Mouse (Mus musculus) heart, embryonic 14.5 days (tissue): ENCODE data around the gene 2310009B15Rik. TPM values are rescaled to one million over a fixed set of nuclear protein-coding genes. Genes with fewer than 3 reads are reported as not detected.

Experiments used
- ATAC-seq: fragments of 200-750 bp; cut with Nextera tagmentation; 2 replicates; pipeline ENCODE4 v1.8.0; 2017; ENCODE audit warnings: low read depth, moderate TSS enrichment; ENCODE audit not compliant: insufficient number of reproducible peaks, insufficient read depth, low FRiP score
- H3K27ac ChIP-seq, 2 experiments: fragments of 200-500 bp in 1 of 2; fragments of 300-500 bp in 1 of 2; sonication (generic) in 1 of 2; replicated peaks in 1 of 2; 2 replicates each; pipeline ENCODE4 v1.5.1; 2012 to 2014; ENCODE audit warnings: low read depth in 2 of 2, low read length in 2 of 2, control low read depth in 1 of 2, mild to moderate bottlenecking in 1 of 2, mixed read lengths in 1 of 2; ENCODE audit not compliant: control insufficient read depth in 1 of 2, insufficient read depth in 1 of 2
- H3K27me3 ChIP-seq: fragments of 300-500 bp; sonication (generic); 2 replicates; pipeline ENCODE4 v1.6.1; 2014; ENCODE audit warnings: mild to moderate bottlenecking, low read length, control low read depth; ENCODE audit not compliant: control insufficient read depth, insufficient read depth
- H3K36me3 ChIP-seq: fragments of 300-500 bp; sonication (generic); 2 replicates; pipeline ENCODE4 v1.6.1; 2014; ENCODE audit warnings: mild to moderate bottlenecking, control low read depth, low read length, mixed read lengths; ENCODE audit not compliant: control insufficient read depth, insufficient read depth
- H3K4me1 ChIP-seq, 2 experiments: fragments of 200-500 bp in 1 of 2; fragments of 300-500 bp in 1 of 2; sonication (generic) in 1 of 2; 2 replicates each; pipeline ENCODE4 v1.6.1; 2012 to 2014; ENCODE audit warnings: low read length in 2 of 2, control low read depth in 1 of 2, mixed read lengths in 1 of 2; ENCODE audit not compliant: control insufficient read depth in 2 of 2, insufficient read depth in 2 of 2
- H3K4me2 ChIP-seq: fragments of 300-500 bp; sonication (generic); 2 replicates; pipeline ENCODE4 v1.6.1; 2014; ENCODE audit warnings: mild to moderate bottlenecking, low read length
- H3K4me3 ChIP-seq, 2 experiments: fragments of 200-500 bp in 1 of 2; fragments of 300-500 bp in 1 of 2; sonication (generic) in 1 of 2; 2 replicates each; pipeline ENCODE4 v1.5.1; 2012 to 2014; ENCODE audit warnings: low read length in 2 of 2, mild to moderate bottlenecking in 2 of 2, control low read depth in 1 of 2, low read depth in 1 of 2, moderate library complexity in 1 of 2; ENCODE audit not compliant: control insufficient read depth in 1 of 2, insufficient read depth in 1 of 2
- H3K9ac ChIP-seq: fragments of 300-500 bp; sonication (generic); 2 replicates; pipeline ENCODE4 v1.6.1; 2014; ENCODE audit warnings: mild to moderate bottlenecking, low read length
- H3K9me3 ChIP-seq: fragments of 300-500 bp; sonication (generic); 2 replicates; pipeline ENCODE4 v1.6.1; 2016; ENCODE audit warnings: low read length, control low read depth; ENCODE audit not compliant: control insufficient read depth
- WGBS: fragments of 180-500 bp; shearing (Covaris S2); extraction: QIAGEN DNeasy Blood & Tissue Kit; methylation state at CpG from one replicate; pipeline ENCODE4 v1.1.7; 2014; 5-methylcytosine and 5-hydroxymethylcytosine counted together
- polyA plus RNA-seq: library from polyadenylated mRNA; unstranded; fragments of >200 nt; fragmentation: Nextera tagmentation; extraction: Ambion mirVana; gene quantifications from 2 replicates; pipeline ENCODE4 v1.2.1, GENCODE M21; 2014

Gene 2310009B15Rik
- polyA plus RNA-seq, 1 experiment from 2014 or later, result 40.3 TPM

DNA sequence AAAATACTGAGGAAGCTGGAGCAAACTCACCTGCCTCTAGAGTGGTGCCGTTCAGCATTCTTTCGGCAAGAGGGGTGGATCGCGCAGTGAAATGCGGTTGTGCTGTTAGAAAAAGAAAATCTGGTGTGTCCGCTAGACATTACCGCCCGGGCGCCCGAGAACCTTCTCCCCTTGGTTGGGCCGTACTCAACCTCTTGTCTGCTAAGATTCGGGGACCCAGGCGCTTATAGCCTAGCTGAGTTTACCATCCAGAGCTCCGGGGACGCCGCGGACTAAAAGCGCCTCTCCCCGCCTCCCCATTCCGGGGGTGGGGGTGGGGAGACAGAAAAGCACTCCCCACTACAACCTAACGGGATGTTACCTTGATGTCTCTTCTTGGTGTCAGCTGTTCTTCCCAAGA is 9.5 kb downstream of the 2310009B15Rik start:
- peak overlapping the region; percentile 53 for H3K4me2 ChIP-seq
- ATAC-seq, result no peak
- WGBS, result under 1% methylated on average over 21 of the region's 21 CpGs
- no peak overlapping the region for H3K9ac ChIP-seq
- peaks cover 70% of the 10 kb centered on the region for H3K27me3 ChIP-seq
- H3K4me1 ChIP-seq, result peaks cover 13 to 25% of the 10 kb centered on the region in 2 experiments
- peaks cover 15% of the 10 kb centered on the region for H3K36me3 ChIP-seq
- H3K27ac ChIP-seq, result no peak overlapping the region
- H3K9me3 ChIP-seq, result no peaks in the 10 kb centered on the region
- H3K4me3 ChIP-seq, result peak overlapping the region; percentile 24 to 25

DNA sequence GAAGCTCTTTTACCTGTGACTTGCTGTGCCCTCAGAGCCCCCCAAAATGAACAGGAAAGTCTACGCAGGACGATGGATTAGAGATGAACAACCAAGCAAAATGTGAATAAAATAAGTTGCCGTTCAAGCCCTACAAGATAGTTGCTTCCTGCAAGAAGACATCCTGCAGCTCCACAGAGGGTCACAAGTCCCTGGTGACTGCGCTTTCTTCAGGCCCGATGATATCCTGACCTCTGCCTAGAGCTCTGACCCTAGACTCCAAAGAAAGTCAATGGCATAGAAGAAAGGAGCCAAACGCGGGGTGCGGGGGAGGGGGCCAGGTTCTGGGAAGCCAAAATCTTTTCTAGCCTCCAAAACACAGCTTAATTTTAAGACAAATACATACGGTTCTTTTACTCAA is 10.1 kb downstream of the 2310009B15Rik start:
- peaks cover 15 to 25% of the 10 kb centered on the region in 2 experiments for H3K4me1 ChIP-seq
- no peaks in the 10 kb centered on the region for H3K9me3 ChIP-seq
- no peak overlapping the region for H3K9ac ChIP-seq
- no peak for ATAC-seq
- H3K36me3 ChIP-seq, result peaks cover 11% of the 10 kb centered on the region
- no peak overlapping the region for H3K4me2 ChIP-seq
- WGBS, result 11% methylated on average over 9 of the region's 9 CpGs
- H3K4me3 ChIP-seq, result no peak overlapping the region
- H3K27me3 ChIP-seq, result peaks cover 70% of the 10 kb centered on the region
- no peak overlapping the region for H3K27ac ChIP-seq

DNA sequence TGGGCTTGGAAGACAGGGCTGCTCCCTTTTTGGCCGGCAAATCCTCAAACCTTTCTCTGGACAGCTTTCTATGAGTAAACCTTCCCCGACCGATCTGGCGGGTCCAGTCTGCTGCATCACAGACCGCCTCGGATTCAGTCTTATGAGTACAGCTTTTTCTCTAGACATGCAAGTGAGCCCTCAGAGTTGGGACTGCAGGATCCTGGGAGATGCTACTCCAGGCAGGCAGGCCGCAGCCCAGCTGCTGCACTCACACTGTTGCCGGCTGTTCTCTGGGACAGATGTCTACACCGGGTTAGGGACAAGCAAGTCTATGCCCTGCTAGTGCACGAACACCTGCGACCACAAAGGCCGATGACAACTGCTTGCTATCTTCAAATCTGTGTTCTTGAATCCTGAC is 10.5 kb downstream of the 2310009B15Rik start:
- Histone ChIP-seq H3K4me3 (no peak overlapping the region), H3K4me2 (no peak overlapping the region)

DNA sequence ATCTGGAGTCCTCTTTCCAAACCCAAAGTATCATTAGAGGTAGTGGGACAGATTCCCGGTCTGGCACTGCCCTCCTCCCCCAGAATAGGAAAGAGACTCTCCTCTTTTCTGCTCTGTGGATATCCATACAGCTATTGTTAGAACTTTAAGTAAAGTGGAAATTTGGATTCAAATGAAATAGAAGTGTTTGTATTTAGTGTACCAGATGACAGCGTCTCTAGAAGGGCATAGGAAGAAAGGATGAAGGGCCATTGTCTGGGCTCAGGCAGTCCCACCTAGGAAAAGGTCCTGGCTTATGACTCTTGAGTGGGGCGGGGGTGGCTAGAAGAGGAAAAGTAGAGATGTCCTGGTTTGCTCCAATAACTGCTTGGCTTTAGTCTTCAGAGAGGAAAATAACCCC is 11.2 kb downstream of the 2310009B15Rik start:
- Histone ChIP-seq H3K4me1 (peaks cover 16 to 30% of the 10 kb centered on the region in 2 experiments), H3K9me3 (no peaks in the 10 kb centered on the region), H3K36me3 (0 out of 2 replicates have a peak, but pooled peaks cover under 1% of the 10 kb centered on the region), H3K27me3 (peaks cover 63% of the 10 kb centered on the region), H3K4me3 (no peak overlapping the region), H3K27ac (no peak overlapping the region), H3K9ac (no peak overlapping the region), H3K4me2 (no peak overlapping the region)
- WGBS, result 19% methylated on average over 3 of the region's 3 CpGs
- ATAC-seq, result no peak

More for the DNA sequence above, 10.5 kb downstream of the 2310009B15Rik start:
- no peak overlapping the region for H3K9ac ChIP-seq
- peaks cover 7% of the 10 kb centered on the region for H3K36me3 ChIP-seq
- H3K9me3 ChIP-seq, result no peaks in the 10 kb centered on the region
- ATAC-seq, result no peak
- WGBS, result 12% methylated on average over 12 of the region's 12 CpGs
- no peak overlapping the region for H3K27ac ChIP-seq
- peaks cover 16 to 29% of the 10 kb centered on the region in 2 experiments for H3K4me1 ChIP-seq
- H3K27me3 ChIP-seq, result peaks cover 70% of the 10 kb centered on the region

DNA sequence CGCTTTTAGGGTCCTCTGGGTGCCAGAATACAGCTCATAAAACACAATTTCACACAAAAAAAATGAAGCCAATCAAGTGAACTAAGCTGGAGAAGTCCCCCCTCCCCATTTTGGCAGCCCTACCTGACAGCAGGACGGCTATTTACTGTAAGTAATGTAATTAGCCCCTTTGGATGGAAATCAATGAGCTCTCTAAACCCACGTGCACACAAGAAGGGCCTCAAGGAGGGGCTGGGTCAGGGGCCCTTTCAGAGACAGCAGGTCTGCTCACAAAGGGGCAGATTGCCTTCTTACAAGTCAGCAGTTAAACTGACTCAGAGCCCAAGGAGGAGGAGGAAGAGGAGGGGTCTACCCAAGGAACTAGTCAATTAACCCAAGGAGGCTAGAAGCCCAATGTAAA is 12.5 kb downstream of the 2310009B15Rik start:
- Histone ChIP-seq H3K9ac (no peak overlapping the region), H3K4me3 (peak overlapping the region in 1 of 2 experiments; percentile 38; a peak in 2 of 4 replicates), H3K27ac (no peak overlapping the region), H3K4me1 (peaks cover 16 to 30% of the 10 kb centered on the region in 2 experiments), H3K9me3 (no peaks in the 10 kb centered on the region), H3K27me3 (peaks cover 63% of the 10 kb centered on the region), H3K4me2 (peak overlapping the region; percentile 66), H3K36me3 (no peaks in the 10 kb centered on the region)
- ATAC-seq, result no peak
- WGBS, result 9% methylated on average over 3 of the region's 3 CpGs

DNA sequence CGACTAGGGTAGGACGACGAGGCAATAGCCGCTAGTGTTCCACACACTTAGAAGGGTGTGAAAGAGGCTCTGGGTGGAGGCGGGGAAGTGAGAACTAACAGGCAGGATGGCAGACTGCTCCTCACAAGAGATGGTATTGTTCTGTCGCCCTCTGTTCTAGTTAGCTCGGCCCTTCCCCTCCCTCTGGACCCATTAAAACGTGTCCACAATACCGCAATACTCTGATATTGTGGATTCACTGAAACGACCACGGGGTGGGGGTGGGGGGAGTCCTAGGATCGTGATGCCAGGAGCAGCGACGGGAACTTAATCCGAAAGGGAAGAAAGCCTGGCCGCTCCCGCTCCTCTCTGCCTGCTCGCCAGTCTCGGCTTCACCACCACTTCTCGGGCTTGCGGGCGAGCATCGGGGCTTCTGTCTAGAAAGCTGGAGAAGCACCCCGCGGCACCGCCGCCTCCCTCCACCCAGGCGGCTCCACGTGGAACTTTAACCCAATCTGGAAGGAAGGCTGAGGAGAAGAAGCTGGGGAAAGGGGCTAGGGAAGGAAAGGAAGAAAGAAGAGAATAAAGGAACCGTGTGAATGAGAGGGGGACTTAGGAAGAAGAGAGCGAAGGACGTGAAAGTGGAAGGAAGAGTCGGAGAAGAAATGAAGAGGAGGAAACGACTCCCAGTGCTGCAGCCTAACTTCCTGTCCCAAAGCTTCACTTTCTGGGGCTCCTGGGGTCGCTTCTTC is 13.1 kb downstream of the 2310009B15Rik start:
- ATAC-seq, result no peak
- H3K27me3 ChIP-seq, result peaks cover 58% of the 10 kb centered on the region
- H3K9ac ChIP-seq, result peak overlapping the region; percentile 14
- peaks cover 12 to 24% of the 10 kb centered on the region in 2 experiments for H3K4me1 ChIP-seq
- H3K9me3 ChIP-seq, result no peaks in the 10 kb centered on the region
- no peaks in the 10 kb centered on the region for H3K36me3 ChIP-seq
- peak overlapping the region; percentile 66 for H3K4me2 ChIP-seq
- H3K4me3 ChIP-seq, result peak overlapping the region; percentile 38 to 39
- WGBS, result 1% methylated on average over 35 of the region's 35 CpGs
- H3K27ac ChIP-seq, result no peak overlapping the region

DNA sequence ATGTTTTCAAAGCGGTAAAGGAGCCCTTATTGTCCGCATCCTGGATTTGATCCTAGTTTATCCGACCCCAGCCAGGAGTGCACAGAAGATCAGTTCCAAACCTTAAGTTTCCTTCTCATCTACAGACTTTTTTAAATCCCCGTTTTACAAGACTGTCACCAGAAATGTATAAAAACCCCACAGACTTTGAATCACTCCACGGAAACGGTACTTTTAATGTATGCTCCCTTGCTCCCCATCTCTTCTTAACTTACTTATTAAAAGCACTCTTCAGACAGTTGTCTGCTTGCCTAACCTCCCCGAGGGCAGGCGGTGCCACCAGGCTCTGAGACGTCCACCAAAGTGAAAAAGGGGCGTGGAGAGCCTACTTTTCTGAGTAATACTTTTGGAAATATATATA is 13.9 kb downstream of the 2310009B15Rik start:
- no peak overlapping the region for H3K9ac ChIP-seq
- ATAC-seq, result no peak
- 5% methylated on average over 10 of the region's 10 CpGs for WGBS
- H3K27ac ChIP-seq, result no peak overlapping the region
- H3K4me1 ChIP-seq, result peaks cover 6 to 16% of the 10 kb centered on the region in 2 experiments
- H3K27me3 ChIP-seq, result peaks cover 58% of the 10 kb centered on the region
- 0 out of 4 replicates have a peak overlapping the region, but pooled peaks of 1 of the 2 experiments have one; percentile 42 for H3K4me3 ChIP-seq
- H3K4me2 ChIP-seq, result peak overlapping the region; percentile 69
- no peaks in the 10 kb centered on the region for H3K36me3 ChIP-seq
- no peaks in the 10 kb centered on the region for H3K9me3 ChIP-seq
